Mouse (Mus musculus): ENCODE measurements around the gene Ciita. TPM values are rescaled to one million over a fixed set of nuclear protein-coding genes. Genes with fewer than 3 reads are reported as not detected.

Gene Ciita
- total RNA-seq (2023): 1 to 10 TPM; 1.0 to 2.2 TPM

DNA sequence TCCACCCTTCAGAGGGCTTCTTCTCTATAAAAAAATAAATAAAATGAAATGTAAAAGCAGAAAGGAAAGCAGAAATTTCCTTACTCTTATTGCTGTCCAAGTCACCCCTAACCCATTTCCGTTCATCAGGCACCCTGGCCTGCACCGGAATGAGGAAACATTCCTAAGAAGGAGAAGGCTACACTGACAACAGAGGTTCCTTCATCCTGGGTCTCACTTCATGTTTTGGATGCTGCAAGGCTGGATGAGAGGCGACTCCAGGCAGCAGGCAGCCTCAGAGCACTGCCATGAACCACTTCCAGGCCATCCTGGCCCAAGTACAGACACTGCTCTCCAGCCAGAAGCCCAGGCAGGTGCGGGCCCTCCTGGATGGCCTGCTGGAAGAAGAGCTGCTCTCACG is at the start of gene Ciita:
Ciita (plus strand) TSS at position 203 of the 400 bp plus-strand sequence.

DNA sequence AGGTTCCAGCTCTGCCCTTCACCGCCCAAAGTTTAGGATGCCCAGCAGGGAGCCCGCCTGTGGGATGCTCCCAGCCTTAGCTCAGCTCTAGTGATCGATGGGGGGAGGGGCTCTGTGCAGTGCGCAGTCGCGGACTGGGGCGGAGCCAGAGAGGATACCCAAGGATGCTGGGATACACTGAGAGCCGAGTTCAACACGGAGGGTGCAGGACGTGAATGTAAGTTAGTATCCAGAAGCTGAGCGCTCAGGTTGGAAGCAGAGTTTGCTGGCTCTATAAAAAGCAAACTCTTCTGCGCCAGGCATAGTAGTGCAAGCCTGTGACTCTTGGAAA is 32.6 kb upstream of the Ciita start, which contains the start of gene Tvp23a:
Tvp23a (minus strand) TSS at position 99 of the 331 bp plus-strand sequence.

GRCm38 (mm10) chr16:10542698-10543365 is 63.0 kb downstream of the Ciita start, which contains the start of gene Dexi:
Gene Dexi, minus strand, starts transcription at chr16:10543054.

GRCm38 (mm10) chr16:10544995-10545622 is 65.2 kb downstream of the Ciita start, which contains the start of gene Clec16a:
Gene Clec16a, plus strand, starts transcription at chr16:10545339.

Other genes starting within 250 kb of the Ciita start
- not detected for gene Emp2, start 166.1 kb upstream of the Ciita start, total RNA-seq (2023)
- not detected for gene Tekt5, start 84.6 kb upstream of the Ciita start, total RNA-seq (2023)
- 10 to 100 TPM; 47.0 to 47.5 TPM for gene Nubp1, start 68.1 kb upstream of the Ciita start, total RNA-seq (2023)
- gene Tvp23a, start 32.7 kb upstream of the Ciita start, total RNA-seq (2023): not detected
- 10 to 100 TPM; 20.7 to 23.0 TPM for gene Dexi, start 63.0 kb downstream of the Ciita start, total RNA-seq (2023)
- gene Clec16a, start 65.3 kb downstream of the Ciita start, total RNA-seq (2023): 10 to 100 TPM; 32.4 to 39.9 TPM

Data from T-cell, adult 66 days (primary cell).